Mouse (Mus musculus) kidney, adult 2 months (tissue): ENCODE measurements around the gene Pogz.

Experiments used
- CTCF ChIP-seq: fragments of 200-500 bp; conservative IDR thresholded peaks from 2 replicates; pipeline ENCODE4 v1.5.1; 2011; ENCODE audit warnings: low read depth, mild to moderate bottlenecking, control low read depth, low read length, moderate library complexity, mixed read lengths; ENCODE audit not compliant: insufficient read depth, insufficient read length
- POLR2A ChIP-seq: fragments of 200-500 bp; IDR thresholded peaks from one replicate; pipeline ENCODE4 v1.6.1; 2011; ENCODE audit warnings: low read depth, low read length, control low read depth

DNA sequence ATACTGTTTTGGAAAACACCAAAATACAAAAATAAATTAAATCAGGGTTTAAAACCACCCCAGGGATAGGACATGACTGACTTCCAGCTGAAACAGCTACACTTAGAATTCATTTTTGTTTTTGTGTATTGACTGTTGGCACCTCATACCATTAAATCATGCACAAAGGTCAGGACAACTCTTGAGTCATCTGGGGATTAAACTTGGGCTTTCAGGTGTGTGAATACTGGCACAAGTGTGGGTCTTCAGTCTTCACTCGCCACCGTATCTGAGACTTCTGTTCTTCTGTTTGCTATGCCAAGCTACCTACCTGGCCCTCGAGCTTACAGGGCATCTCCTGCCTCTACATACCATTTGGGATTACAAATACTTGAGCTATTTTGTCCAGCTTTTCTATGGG, 45.2 kb downstream of the Pogz start:
- TF ChIP-seq CTCF: no peak
- TF ChIP-seq POLR2A: no peak
